Mouse (Mus musculus) heart, embryonic 10.5 days (tissue): ENCODE measurements at regions not wholly inside any gene's neighbourhood (a gene's known extent, or its start where the extent isn't known, plus 50 kb on each side); places are given as distances from the start of the nearest gene placed in this dataset.

Source experiments
- DNase-seq: peaks from one replicate; pipeline ENCODE4 v3.0.0-alpha.2; 2017; ENCODE audit warnings: low spot score
- H3K27ac ChIP-seq: fragments of 300-500 bp; sonication (generic); 2 replicates; pipeline ENCODE4 v1.5.1; 2016; ENCODE audit warnings: mild to moderate bottlenecking
- H3K27me3 ChIP-seq: fragments of 300-500 bp; sonication (generic); 2 replicates; pipeline ENCODE4 v1.6.1; 2016; ENCODE audit warnings: mild to moderate bottlenecking; ENCODE audit not compliant: poor library complexity, insufficient read depth, severe bottlenecking
- H3K36me3 ChIP-seq: fragments of 300-500 bp; sonication (generic); 2 replicates; pipeline ENCODE4 v1.6.1; 2016; ENCODE audit warnings: mild to moderate bottlenecking, moderate library complexity
- H3K4me1 ChIP-seq: fragments of 300-500 bp; sonication (generic); 2 replicates; pipeline ENCODE4 v1.6.1; 2016; ENCODE audit warnings: mild to moderate bottlenecking
- H3K4me3 ChIP-seq: fragments of 300-500 bp; sonication (generic); 2 replicates; pipeline ENCODE4 v1.5.1; 2016; ENCODE audit warnings: mild to moderate bottlenecking, moderate library complexity
- H3K9me3 ChIP-seq: fragments of 300-500 bp; sonication (generic); 2 replicates; pipeline ENCODE4 v1.6.1; 2016; ENCODE audit warnings: mild to moderate bottlenecking, moderate library complexity
- WGBS: fragments of 180-500 bp; shearing (Covaris S2); methylation state at CpG from one replicate; pipeline ENCODE4 v1.1.7; 2016; 5-methylcytosine and 5-hydroxymethylcytosine counted together

GRCm38 (mm10) chr8:76618721-76619120 lies 280.5 kb upstream of the Nr3c2 start:
- Histone ChIP-seq H3K9me3 (no peaks in the 10 kb centered on the region), H3K4me1 (no peaks in the 10 kb centered on the region), H3K36me3 (no peaks in the 10 kb centered on the region), H3K27me3 (no peaks in the 10 kb centered on the region), H3K4me3 (no peak overlapping the region), H3K27ac (no peak overlapping the region)
- no peak for DNase-seq
- WGBS, result 83% methylated on average over 2 of the region's 2 CpGs

GRCm38 (mm10) chr8:76620853-76621252 lies 278.4 kb upstream of the Nr3c2 start:
- WGBS, result 85% methylated on average over 3 of the region's 3 CpGs

GRCm38 (mm10) chr8:76633086-76633485 lies 266.2 kb upstream of the Nr3c2 start:
- 68% methylated on average over 1 of the region's 1 CpGs for WGBS
- Histone ChIP-seq H3K9me3 (no peaks in the 10 kb centered on the region), H3K36me3 (no peaks in the 10 kb centered on the region), H3K27ac (no peak overlapping the region), H3K4me3 (no peak overlapping the region), H3K27me3 (no peaks in the 10 kb centered on the region), H3K4me1 (no peaks in the 10 kb centered on the region)
- DNase-seq, result no peak

More at GRCm38 (mm10) chr8:76620853-76621252, 278.4 kb upstream of the Nr3c2 start:
- no peak for DNase-seq
- H3K27me3 ChIP-seq, result no peaks in the 10 kb centered on the region
- no peaks in the 10 kb centered on the region for H3K36me3 ChIP-seq
- no peaks in the 10 kb centered on the region for H3K4me1 ChIP-seq
- H3K9me3 ChIP-seq, result no peaks in the 10 kb centered on the region
- no peak overlapping the region for H3K4me3 ChIP-seq
- no peak overlapping the region for H3K27ac ChIP-seq
